Mouse (Mus musculus) limb, embryonic 14.5 days (tissue): ENCODE data around the gene Fam209. TPM values are rescaled to one million over a fixed set of nuclear protein-coding genes. Genes with fewer than 3 reads are reported as not detected.

ENCODE experiments used
- ATAC-seq: fragments of 200-750 bp; cut with Nextera tagmentation; 2 replicates; pipeline ENCODE4 v1.8.0; 2017; ENCODE audit warnings: low read depth, moderate number of reproducible peaks, moderate TSS enrichment; ENCODE audit not compliant: low FRiP score
- DNase-seq: peaks from one replicate; pipeline ENCODE4 v3.0.0-alpha.2; 2015; ENCODE audit warnings: low spot score
- H3K27ac ChIP-seq: fragments of 300-500 bp; sonication (generic); replicated peaks from 2 replicates; pipeline ENCODE4 v1.5.1; 2014; ENCODE audit warnings: low read depth, mild to moderate bottlenecking, low read length, moderate library complexity, mixed read lengths
- H3K27me3 ChIP-seq: fragments of 300-500 bp; sonication (generic); 2 replicates; pipeline ENCODE4 v1.6.1; 2014; ENCODE audit warnings: low read length, mixed read lengths; ENCODE audit not compliant: control insufficient read depth, insufficient read depth
- H3K36me3 ChIP-seq: fragments of 300-500 bp; sonication (generic); 2 replicates; pipeline ENCODE4 v1.6.1; 2014; ENCODE audit warnings: mild to moderate bottlenecking, low read length, moderate library complexity, mixed read lengths; ENCODE audit not compliant: control insufficient read depth, insufficient read depth
- H3K4me1 ChIP-seq: fragments of 300-500 bp; sonication (generic); 2 replicates; pipeline ENCODE4 v1.6.1; 2014; ENCODE audit warnings: antibody characterized with exemption, low read length, mixed read lengths; ENCODE audit not compliant: control insufficient read depth, insufficient read depth
- H3K4me2 ChIP-seq: fragments of 300-500 bp; sonication (generic); replicated peaks from 2 replicates; pipeline ENCODE4 v1.6.1; 2014; ENCODE audit warnings: low read depth, mild to moderate bottlenecking, low read length, moderate library complexity; ENCODE audit not compliant: severe bottlenecking
- H3K4me3 ChIP-seq: fragments of 300-500 bp; sonication (generic); replicated peaks from 2 replicates; pipeline ENCODE4 v1.5.1; 2014; ENCODE audit warnings: low read length
- H3K9ac ChIP-seq: fragments of 300-500 bp; sonication (generic); 2 replicates; pipeline ENCODE4 v1.6.1; 2014; ENCODE audit warnings: mild to moderate bottlenecking, low read depth, low read length, moderate library complexity; ENCODE audit not compliant: severe bottlenecking
- H3K9me3 ChIP-seq: fragments of 300-500 bp; sonication (generic); 2 replicates; pipeline ENCODE4 v1.6.1; 2016; ENCODE audit warnings: low read length; ENCODE audit not compliant: control insufficient read depth
- POLR2A ChIP-seq: fragments of 200-500 bp; IDR thresholded peaks from 2 replicates; pipeline ENCODE4 v1.8.0; 2012; ENCODE audit warnings: inconsistent platforms, mild to moderate bottlenecking, moderate library complexity, borderline replicate concordance; ENCODE audit not compliant: insufficient read depth, insufficient read length; ENCODE audit errors: extremely low read depth
- WGBS: fragments of 180-500 bp; shearing (Covaris S2); extraction: QIAGEN DNeasy Blood & Tissue Kit; methylation state at CpG from one replicate; pipeline ENCODE4 v1.1.7; 2014; 5-methylcytosine and 5-hydroxymethylcytosine counted together
- polyA plus RNA-seq, 2 experiments: library from polyadenylated mRNA; depleted of rRNA in 1 of 2; stranded (reverse) in 1 of 2; unstranded in 1 of 2; fragments of >200 nt; fragmentation: Nextera tagmentation in 1 of 2; extraction: Ambion mirVana in 1 of 2; gene quantifications; 2 replicates each; pipeline versions ENCODE4 v1.2.1 to v1.2.3; 2012 to 2014

Gene Fam209
- polyA plus RNA-seq (2012; rRNA removed) (0.15 and 0.16 TPM in 2 replicates), polyA plus RNA-seq (2014; fragmentation: Nextera tagmentation; extraction: Ambion mirVana) (0.66 TPM in 1 of 2 replicates, not detected in the other)

DNA sequence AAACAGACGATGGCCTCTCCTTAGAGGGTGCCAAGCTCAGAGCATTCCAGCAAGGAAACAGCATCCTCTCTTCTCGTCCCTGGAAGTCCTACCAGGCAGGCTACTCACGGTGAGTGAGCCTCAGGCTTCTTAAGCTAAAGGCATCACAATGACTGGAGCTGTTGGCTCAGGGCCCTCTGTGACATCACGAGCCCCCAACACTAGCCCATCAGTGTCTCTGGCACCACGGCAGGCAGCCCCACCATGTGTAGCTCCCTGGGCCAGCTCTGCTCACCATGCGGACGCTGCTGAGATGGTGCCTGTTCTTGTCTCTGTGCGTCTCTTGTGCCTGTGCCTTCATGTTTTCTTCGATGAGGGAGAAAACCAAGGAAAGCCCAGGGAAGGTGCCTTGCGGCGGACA, at the start of gene Fam209:
TSS of gene Fam209 (plus strand) at position 203 of the 400 bp plus-strand sequence.
- ATAC-seq = no peak
- H3K4me1 ChIP-seq = peaks cover 4% of the 10 kb centered on the region; the same call in 1 of the 2 replicates
- TF ChIP-seq POLR2A = no peak
- DNase-seq = no peak
- H3K4me2 ChIP-seq = no peak within 1 kb of the TSS
- H3K4me3 ChIP-seq = no peak within 1 kb of the TSS
- H3K9ac ChIP-seq = no peak within 1 kb of the TSS
- H3K9me3 ChIP-seq = no peaks in the 10 kb centered on the region
- no peak within 1 kb of the TSS; the same call in 1 of the 2 replicates for H3K27ac ChIP-seq
- H3K27me3 ChIP-seq = no peaks in the 10 kb centered on the region
- peaks cover 28% of the 10 kb centered on the region for H3K36me3 ChIP-seq
- 83% methylated on average over 11 of the region's 11 CpGs for WGBS

DNA sequence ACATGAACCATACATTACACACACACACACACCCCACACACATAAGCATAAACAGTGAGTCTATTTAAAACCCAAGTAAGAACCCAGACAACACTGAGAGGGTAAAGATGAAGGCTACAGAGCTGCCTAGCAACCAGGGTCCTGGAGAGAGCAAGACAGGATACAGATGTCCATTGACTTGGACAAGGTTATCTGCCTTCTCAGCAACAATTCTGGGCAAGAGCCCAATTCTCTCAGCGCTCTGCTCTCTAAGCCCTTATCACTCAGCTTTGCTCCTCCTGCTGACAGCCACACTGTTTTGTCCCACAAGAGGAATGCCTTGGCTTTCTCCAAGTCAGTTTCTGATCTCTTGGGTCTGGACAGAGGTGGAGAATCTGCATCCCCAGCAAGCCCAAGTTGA, 41.7 kb upstream of the Fam209 start:
- no peak for TF ChIP-seq POLR2A
- Histone ChIP-seq H3K36me3 (no peaks in the 10 kb centered on the region), H3K9ac (no peak overlapping the region), H3K4me2 (no peak overlapping the region), H3K27me3 (no peaks in the 10 kb centered on the region), H3K9me3 (no peaks in the 10 kb centered on the region), H3K4me1 (no peaks in the 10 kb centered on the region), H3K27ac (no peak overlapping the region), H3K4me3 (no peak overlapping the region)
- ATAC-seq = no peak
- WGBS = 89% methylated on average over 1 of the region's 1 CpGs
- peak; percentile 39 for DNase-seq

DNA sequence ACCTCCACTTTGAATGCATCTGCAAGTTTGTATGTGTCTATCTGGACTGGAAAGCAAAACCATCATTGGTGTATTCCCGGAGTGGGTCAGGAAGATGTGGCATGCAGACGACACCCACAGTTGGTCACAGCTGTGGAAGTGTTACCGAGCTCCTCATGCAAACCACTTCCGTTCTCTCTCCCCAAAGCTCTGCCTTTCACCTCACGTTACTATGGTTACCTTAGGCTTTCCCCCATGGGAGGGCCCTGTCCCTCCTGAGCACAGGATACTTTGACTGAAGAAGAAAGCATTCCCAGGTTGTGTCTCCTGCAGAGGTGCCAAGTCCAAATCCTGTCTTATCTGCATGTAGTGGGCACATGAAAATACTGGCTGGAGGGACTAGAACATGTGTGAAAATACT, 38.6 kb upstream of the Fam209 start:
- TF ChIP-seq POLR2A = no peak
- DNase-seq (no peak), ATAC-seq (no peak)
- Histone ChIP-seq H3K36me3 (no peaks in the 10 kb centered on the region), H3K4me3 (no peak overlapping the region), H3K9ac (no peak overlapping the region), H3K4me1 (no peaks in the 10 kb centered on the region), H3K27ac (no peak overlapping the region), H3K27me3 (no peaks in the 10 kb centered on the region), H3K4me2 (no peak overlapping the region), H3K9me3 (no peaks in the 10 kb centered on the region)
- 41% methylated on average over 5 of the region's 5 CpGs for WGBS

DNA sequence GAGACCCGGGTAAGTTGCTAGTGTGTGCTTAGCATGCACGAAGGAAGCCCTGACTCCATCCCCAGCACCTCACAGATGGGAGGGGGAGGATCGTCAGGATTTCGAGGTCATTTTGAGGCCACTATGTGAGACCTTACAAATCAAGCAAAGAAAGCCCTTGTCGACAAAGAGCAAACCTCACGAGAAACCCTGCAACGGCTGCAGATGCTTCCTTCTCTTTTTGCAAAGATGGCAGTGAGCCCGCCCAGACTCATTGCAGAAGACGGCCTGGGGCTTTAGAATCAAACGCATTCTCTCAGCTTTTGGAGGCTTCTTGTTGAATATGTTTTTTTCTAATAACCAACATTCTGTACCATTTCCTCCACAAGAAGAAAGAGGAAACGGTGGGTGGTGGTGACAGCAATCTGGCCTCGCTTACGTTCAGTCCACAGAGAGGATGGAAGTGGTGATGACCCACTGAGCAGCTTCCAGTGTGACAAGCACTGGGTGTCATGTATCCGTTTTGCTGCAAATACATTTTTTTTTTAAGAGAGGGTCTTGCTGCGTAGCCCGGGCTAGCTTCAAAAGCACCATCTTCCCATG, 34.9 kb upstream of the Fam209 start:
- TF ChIP-seq POLR2A = no peak
- Histone ChIP-seq H3K9me3 (no peaks in the 10 kb centered on the region), H3K27ac (no peak overlapping the region), H3K4me3 (no peak overlapping the region), H3K4me2 (no peak overlapping the region), H3K36me3 (no peaks in the 10 kb centered on the region), H3K9ac (no peak overlapping the region), H3K27me3 (no peaks in the 10 kb centered on the region), H3K4me1 (peaks cover 12% of the 10 kb centered on the region)
- DNase-seq (no peak), ATAC-seq (no peak)
- WGBS = 63% methylated on average over 16 of the region's 16 CpGs

DNA sequence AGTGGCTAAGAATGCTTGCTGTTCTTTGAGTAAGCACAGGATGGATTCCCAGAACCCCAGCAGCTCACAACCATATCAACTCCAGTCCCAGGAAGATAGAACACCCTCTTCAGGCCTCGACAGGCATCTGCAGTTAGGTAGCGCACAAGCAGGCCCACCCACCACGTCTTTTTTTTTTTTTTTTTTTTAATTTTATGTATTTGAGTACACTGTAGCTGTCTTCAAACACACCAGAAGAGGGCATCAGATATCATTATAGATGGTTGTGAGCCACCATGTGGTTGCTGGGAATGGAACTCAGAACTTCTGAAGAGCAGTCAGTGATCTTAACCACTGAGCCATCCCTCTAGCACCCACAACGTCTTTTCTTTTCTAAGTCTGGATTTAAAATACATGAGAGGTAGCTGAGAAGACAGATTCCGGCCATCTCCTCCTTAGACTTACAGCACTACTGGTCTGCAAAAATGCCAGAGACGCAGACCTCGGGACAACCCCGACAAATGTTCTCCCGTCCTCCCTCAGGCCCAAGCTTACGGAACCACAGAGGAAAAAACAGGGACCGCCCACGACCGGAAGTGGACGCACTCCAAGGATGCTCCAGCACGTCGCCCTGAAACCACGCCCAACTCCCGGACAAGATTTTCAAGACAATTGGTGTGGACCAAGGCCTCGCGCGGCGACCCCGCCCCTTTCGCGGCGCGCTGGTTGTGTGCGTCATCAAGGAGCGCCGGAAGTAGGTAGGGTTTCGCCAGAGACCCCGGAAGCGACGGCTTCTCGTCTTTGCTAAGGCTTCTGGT, 32.3 kb upstream of the Fam209 start, which contains the start of gene Rtf2:
TSS of gene Rtf2 (plus strand) at position 714 of the 797 bp plus-strand sequence.
- ATAC-seq (peak; percentile 97), DNase-seq (peak; percentile 98)
- 3% methylated on average over 35 of the region's 35 CpGs for WGBS
- peak within 1 kb of the TSS; percentile 1; the same call in 1 of the 2 replicates for H3K27ac ChIP-seq
- H3K9ac ChIP-seq = peak within 1 kb of the TSS; percentile 53
- H3K4me1 ChIP-seq = peaks cover 12% of the 10 kb centered on the region
- H3K4me3 ChIP-seq = peak within 1 kb of the TSS; percentile 55
- no peaks in the 10 kb centered on the region for H3K9me3 ChIP-seq
- H3K27me3 ChIP-seq = no peaks in the 10 kb centered on the region
- peaks cover 3% of the 10 kb centered on the region; the same call in 1 of the 2 replicates for H3K36me3 ChIP-seq
- no peak for TF ChIP-seq POLR2A
- peak within 1 kb of the TSS; percentile 58 for H3K4me2 ChIP-seq
